Mouse (Mus musculus): ENCODE measurements around the gene Tgfb3. TPM values are rescaled to one million over a fixed set of nuclear protein-coding genes. Genes with fewer than 3 reads are reported as not detected.

Tgfb3 gene
- polyA plus RNA-seq, 1 experiment from 2014 or later, result 27.0 TPM

GRCm38 (mm10) chr12:86103852-86104251 lies 25.0 kb upstream of the Tgfb3 start:
- H3K4me2 ChIP-seq (replicated peaks; ENCODE audit: low read depth, low read length), result no peak overlapping the region
- no peak overlapping the region; the same call in 1 of the 2 replicates for H3K27ac ChIP-seq (ENCODE audit: low read length)
- no peak overlapping the region; the same call in 1 of the 2 replicates for H3K9ac ChIP-seq (replicated peaks; ENCODE audit: low read length)
- H3K9me3 ChIP-seq (ENCODE audit: low read length), result no peaks in the 10 kb centered on the region
- H3K4me1 ChIP-seq (ENCODE audit: insufficient read depth, low read length), result peaks cover 20% of the 10 kb centered on the region
- 44% methylated on average over 8 of the region's 8 CpGs for WGBS
- H3K4me3 ChIP-seq (ENCODE audit: low read length), result no peak overlapping the region
- H3K36me3 ChIP-seq (ENCODE audit: insufficient read depth, low read length), result 0 out of 2 replicates have a peak, but pooled peaks cover 2% of the 10 kb centered on the region
- no peaks in the 10 kb centered on the region for H3K27me3 ChIP-seq (ENCODE audit: insufficient read depth, low read length)
- no peak for ATAC-seq (ENCODE audit: low FRiP score, low TSS enrichment)

GRCm38 (mm10) chr12:86103391-86103790 lies 24.6 kb upstream of the Tgfb3 start:
- Histone ChIP-seq H3K4me2 (replicated peaks; ENCODE audit: low read depth, low read length) (no peak overlapping the region), H3K27ac (ENCODE audit: low read length) (no peak overlapping the region; the same call in 1 of the 2 replicates), H3K4me1 (ENCODE audit: insufficient read depth, low read length) (peaks cover 20% of the 10 kb centered on the region), H3K36me3 (ENCODE audit: insufficient read depth, low read length) (no peaks in the 10 kb centered on the region), H3K9ac (replicated peaks; ENCODE audit: low read length) (no peak overlapping the region; the same call in 1 of the 2 replicates), H3K4me3 (ENCODE audit: low read length) (no peak overlapping the region), H3K27me3 (ENCODE audit: insufficient read depth, low read length) (no peaks in the 10 kb centered on the region), H3K9me3 (ENCODE audit: low read length) (no peaks in the 10 kb centered on the region)
- ATAC-seq (ENCODE audit: low FRiP score, low TSS enrichment), result no peak
- 80% methylated on average over 11 of the region's 11 CpGs for WGBS

GRCm38 (mm10) chr12:86102686-86103085 lies 23.8 kb upstream of the Tgfb3 start:
- no peaks in the 10 kb centered on the region for H3K27me3 ChIP-seq (ENCODE audit: insufficient read depth, low read length)
- H3K4me3 ChIP-seq (ENCODE audit: low read length), result no peak overlapping the region
- ATAC-seq (ENCODE audit: low FRiP score, low TSS enrichment), result no peak
- H3K4me2 ChIP-seq (replicated peaks; ENCODE audit: low read depth, low read length), result no peak overlapping the region
- no peak overlapping the region for H3K9ac ChIP-seq (replicated peaks; ENCODE audit: low read length)
- no peaks in the 10 kb centered on the region for H3K36me3 ChIP-seq (ENCODE audit: insufficient read depth, low read length)
- 89% methylated on average over 8 of the region's 8 CpGs for WGBS
- H3K9me3 ChIP-seq (ENCODE audit: low read length), result no peaks in the 10 kb centered on the region
- H3K27ac ChIP-seq (ENCODE audit: low read length), result no peak overlapping the region
- H3K4me1 ChIP-seq (ENCODE audit: insufficient read depth, low read length), result peaks cover 20% of the 10 kb centered on the region

- H3K9me3 ChIP-seq (ENCODE audit: low read length), result no peaks in the 10 kb centered on the region
- H3K4me3 ChIP-seq (ENCODE audit: low read length), result no peak overlapping the region
- no peaks in the 10 kb centered on the region for H3K27me3 ChIP-seq (ENCODE audit: insufficient read depth, low read length)
- peaks cover 17% of the 10 kb centered on the region; the same call in 1 of the 2 replicates for H3K4me1 ChIP-seq (ENCODE audit: insufficient read depth, low read length)
- H3K36me3 ChIP-seq (ENCODE audit: insufficient read depth, low read length), result no peaks in the 10 kb centered on the region
- 67% methylated on average over 3 of the region's 3 CpGs for WGBS
- H3K9ac ChIP-seq (replicated peaks; ENCODE audit: low read length), result no peak overlapping the region
- H3K27ac ChIP-seq (ENCODE audit: low read length), result no peak overlapping the region
- no peak overlapping the region for H3K4me2 ChIP-seq (replicated peaks; ENCODE audit: low read depth, low read length)
- ATAC-seq (ENCODE audit: low FRiP score, low TSS enrichment), result no peak
These were observed 21.9 kb upstream of the Tgfb3 start for GRCm38 (mm10) chr12:86100711-86101110.

- H3K4me2 ChIP-seq (replicated peaks; ENCODE audit: low read depth, low read length), result no peak overlapping the region
- H3K4me3 ChIP-seq (ENCODE audit: low read length), result no peak overlapping the region
- no peaks in the 10 kb centered on the region for H3K4me1 ChIP-seq (ENCODE audit: insufficient read depth, low read length)
- H3K36me3 ChIP-seq (ENCODE audit: insufficient read depth, low read length), result no peaks in the 10 kb centered on the region
- ATAC-seq (ENCODE audit: low FRiP score, low TSS enrichment), result no peak
- no peaks in the 10 kb centered on the region for H3K27me3 ChIP-seq (ENCODE audit: insufficient read depth, low read length)
- H3K9ac ChIP-seq (replicated peaks; ENCODE audit: low read length), result no peak overlapping the region
- 85% methylated on average over 11 of the region's 11 CpGs for WGBS
- H3K9me3 ChIP-seq (ENCODE audit: low read length), result no peaks in the 10 kb centered on the region
- H3K27ac ChIP-seq (ENCODE audit: low read length), result no peak overlapping the region
These were observed 18.9 kb upstream of the Tgfb3 start for GRCm38 (mm10) chr12:86097781-86098180.

- WGBS, result 88% methylated on average over 4 of the region's 4 CpGs
- H3K9ac ChIP-seq (replicated peaks; ENCODE audit: low read length), result no peak overlapping the region
- no peaks in the 10 kb centered on the region for H3K36me3 ChIP-seq (ENCODE audit: insufficient read depth, low read length)
- H3K9me3 ChIP-seq (ENCODE audit: low read length), result no peaks in the 10 kb centered on the region
- H3K27ac ChIP-seq (ENCODE audit: low read length), result no peak overlapping the region
- peaks cover 9% of the 10 kb centered on the region; the same call in 1 of the 2 replicates for H3K4me1 ChIP-seq (ENCODE audit: insufficient read depth, low read length)
- ATAC-seq (ENCODE audit: low FRiP score, low TSS enrichment), result no peak
- H3K27me3 ChIP-seq (ENCODE audit: insufficient read depth, low read length), result no peaks in the 10 kb centered on the region
- no peak overlapping the region for H3K4me3 ChIP-seq (ENCODE audit: low read length)
- H3K4me2 ChIP-seq (replicated peaks; ENCODE audit: low read depth, low read length), result no peak overlapping the region
These were observed 17.0 kb upstream of the Tgfb3 start for GRCm38 (mm10) chr12:86095806-86096205.

GRCm38 (mm10) chr12:86094075-86094474 lies 15.2 kb upstream of the Tgfb3 start:
- H3K9me3 ChIP-seq (ENCODE audit: low read length), result no peaks in the 10 kb centered on the region
- H3K36me3 ChIP-seq (ENCODE audit: insufficient read depth, low read length), result peaks cover 3% of the 10 kb centered on the region; the same call in 1 of the 2 replicates
- no peak for ATAC-seq (ENCODE audit: low FRiP score, low TSS enrichment)
- H3K4me3 ChIP-seq (ENCODE audit: low read length), result no peak overlapping the region
- H3K27me3 ChIP-seq (ENCODE audit: insufficient read depth, low read length), result no peaks in the 10 kb centered on the region
- no peak overlapping the region for H3K4me2 ChIP-seq (replicated peaks; ENCODE audit: low read depth, low read length)
- no peak overlapping the region for H3K27ac ChIP-seq (ENCODE audit: low read length)
- H3K9ac ChIP-seq (replicated peaks; ENCODE audit: low read length), result no peak overlapping the region
- H3K4me1 ChIP-seq (ENCODE audit: insufficient read depth, low read length), result peaks cover 9% of the 10 kb centered on the region; the same call in 1 of the 2 replicates
- WGBS, result 94% methylated on average over 4 of the region's 4 CpGs

- H3K36me3 ChIP-seq (ENCODE audit: insufficient read depth, low read length), result peaks cover 3% of the 10 kb centered on the region; the same call in 1 of the 2 replicates
- H3K9me3 ChIP-seq (ENCODE audit: low read length), result no peaks in the 10 kb centered on the region
- peak; percentile 76 for ATAC-seq (ENCODE audit: low FRiP score, low TSS enrichment)
- H3K27ac ChIP-seq (ENCODE audit: low read length), result no peak overlapping the region
- no peaks in the 10 kb centered on the region for H3K27me3 ChIP-seq (ENCODE audit: insufficient read depth, low read length)
- no peak overlapping the region for H3K9ac ChIP-seq (replicated peaks; ENCODE audit: low read length)
- 0 out of 2 replicates have a peak overlapping the region, but pooled peaks have one; percentile 17 for H3K4me2 ChIP-seq (replicated peaks; ENCODE audit: low read depth, low read length)
- WGBS, result 31% methylated on average over 18 of the region's 18 CpGs
- H3K4me3 ChIP-seq (ENCODE audit: low read length), result no peak overlapping the region
- H3K4me1 ChIP-seq (ENCODE audit: insufficient read depth, low read length), result peaks cover 9% of the 10 kb centered on the region; the same call in 1 of the 2 replicates
These were observed 12.8 kb upstream of the Tgfb3 start for GRCm38 (mm10) chr12:86091601-86092132.

GRCm38 (mm10) chr12:86090764-86091163 lies 11.9 kb upstream of the Tgfb3 start:
- H3K36me3 ChIP-seq (ENCODE audit: insufficient read depth, low read length), result peaks cover 3% of the 10 kb centered on the region; the same call in 1 of the 2 replicates
- peaks cover 9% of the 10 kb centered on the region; the same call in 1 of the 2 replicates for H3K4me1 ChIP-seq (ENCODE audit: insufficient read depth, low read length)
- H3K4me2 ChIP-seq (replicated peaks; ENCODE audit: low read depth, low read length), result no peak overlapping the region
- no peak overlapping the region for H3K9ac ChIP-seq (replicated peaks; ENCODE audit: low read length)
- no peak overlapping the region for H3K4me3 ChIP-seq (ENCODE audit: low read length)
- H3K27ac ChIP-seq (ENCODE audit: low read length), result no peak overlapping the region
- H3K9me3 ChIP-seq (ENCODE audit: low read length), result no peaks in the 10 kb centered on the region
- WGBS, result 76% methylated on average over 4 of the region's 4 CpGs
- ATAC-seq (ENCODE audit: low FRiP score, low TSS enrichment), result no peak
- H3K27me3 ChIP-seq (ENCODE audit: insufficient read depth, low read length), result no peaks in the 10 kb centered on the region

- H3K9ac ChIP-seq (replicated peaks; ENCODE audit: low read length), result no peak overlapping the region
- H3K4me1 ChIP-seq (ENCODE audit: insufficient read depth, low read length), result peaks cover 13% of the 10 kb centered on the region; the same call in 1 of the 2 replicates
- no peak overlapping the region for H3K27ac ChIP-seq (ENCODE audit: low read length)
- WGBS, result 54% methylated on average over 7 of the region's 7 CpGs
- no peak overlapping the region for H3K4me2 ChIP-seq (replicated peaks; ENCODE audit: low read depth, low read length)
- no peaks in the 10 kb centered on the region for H3K27me3 ChIP-seq (ENCODE audit: insufficient read depth, low read length)
- H3K4me3 ChIP-seq (ENCODE audit: low read length), result no peak overlapping the region
- peaks cover 3% of the 10 kb centered on the region; the same call in 1 of the 2 replicates for H3K36me3 ChIP-seq (ENCODE audit: insufficient read depth, low read length)
- H3K9me3 ChIP-seq (ENCODE audit: low read length), result no peaks in the 10 kb centered on the region
- no peak for ATAC-seq (ENCODE audit: low FRiP score, low TSS enrichment)
These were observed 9.2 kb upstream of the Tgfb3 start for GRCm38 (mm10) chr12:86088042-86088441.

Measured in kidney, embryonic 16.5 days (tissue).